Mouse (Mus musculus) liver, embryonic 11.5 days (tissue): ENCODE data around the gene Adgrv1. TPM values are rescaled to one million over a fixed set of nuclear protein-coding genes. Genes with fewer than 3 reads are reported as not detected.

ENCODE experiments used
- ATAC-seq: fragments of 200-750 bp; cut with Nextera tagmentation; replicated peaks from 2 replicates; pipeline ENCODE4 v1.8.0; 2017; ENCODE audit warnings: moderate number of reproducible peaks, mild to moderate bottlenecking, moderate TSS enrichment, moderate library complexity; ENCODE audit not compliant: low FRiP score
- DNase-seq: peaks from one replicate; pipeline ENCODE4 v3.0.0-alpha.2; 2017; ENCODE audit warnings: low spot score
- H3K27ac ChIP-seq: fragments of 300-500 bp; sonication (generic); 2 replicates; pipeline ENCODE4 v1.5.1; 2014; ENCODE audit warnings: mild to moderate bottlenecking, low read depth, low read length, control low read depth
- H3K27me3 ChIP-seq: fragments of 300-500 bp; sonication (generic); replicated peaks from 2 replicates; pipeline ENCODE4 v1.6.1; 2014; ENCODE audit warnings: low read length, mixed read lengths; ENCODE audit not compliant: control insufficient read depth, insufficient read depth
- H3K36me3 ChIP-seq: fragments of 300-500 bp; sonication (generic); 2 replicates; pipeline ENCODE4 v1.6.1; 2014; ENCODE audit warnings: mild to moderate bottlenecking, low read length, moderate library complexity, mixed read lengths; ENCODE audit not compliant: control insufficient read depth, insufficient read depth
- H3K4me1 ChIP-seq: fragments of 300-500 bp; sonication (generic); replicated peaks from 2 replicates; pipeline ENCODE4 v1.6.1; 2014; ENCODE audit warnings: low read length, mixed read lengths; ENCODE audit not compliant: control insufficient read depth, insufficient read depth
- H3K4me2 ChIP-seq: fragments of 300-500 bp; sonication (generic); 2 replicates; pipeline ENCODE4 v1.6.1; 2014; ENCODE audit warnings: mild to moderate bottlenecking, control low read depth, moderate library complexity
- H3K4me3 ChIP-seq: fragments of 300-500 bp; sonication (generic); 2 replicates; pipeline ENCODE4 v1.5.1; 2014; ENCODE audit warnings: low read depth, low read length, control low read depth
- H3K9ac ChIP-seq: fragments of 300-500 bp; sonication (generic); 2 replicates; pipeline ENCODE4 v1.6.1; 2014; ENCODE audit warnings: low read depth, low read length, control low read depth
- H3K9me3 ChIP-seq: fragments of 300-500 bp; sonication (generic); 2 replicates; pipeline ENCODE4 v1.6.1; 2016; ENCODE audit warnings: low read length, inconsistent platforms, mixed read lengths; ENCODE audit not compliant: control insufficient read depth
- WGBS: fragments of 180-500 bp; shearing (Covaris S2); extraction: QIAGEN DNeasy Blood & Tissue Kit; methylation state at CpG from one replicate; pipeline ENCODE4 v1.1.7; 2014; 5-methylcytosine and 5-hydroxymethylcytosine counted together
- polyA plus RNA-seq: library from polyadenylated mRNA; unstranded; fragments of >200 nt; fragmentation: Nextera tagmentation; extraction: Ambion mirVana; gene quantifications from 2 replicates; pipeline ENCODE4 v1.2.1, GENCODE M21; 2014

Gene Adgrv1
- polyA plus RNA-seq, 1 experiment from 2014 or later = 0.58 TPM

DNA sequence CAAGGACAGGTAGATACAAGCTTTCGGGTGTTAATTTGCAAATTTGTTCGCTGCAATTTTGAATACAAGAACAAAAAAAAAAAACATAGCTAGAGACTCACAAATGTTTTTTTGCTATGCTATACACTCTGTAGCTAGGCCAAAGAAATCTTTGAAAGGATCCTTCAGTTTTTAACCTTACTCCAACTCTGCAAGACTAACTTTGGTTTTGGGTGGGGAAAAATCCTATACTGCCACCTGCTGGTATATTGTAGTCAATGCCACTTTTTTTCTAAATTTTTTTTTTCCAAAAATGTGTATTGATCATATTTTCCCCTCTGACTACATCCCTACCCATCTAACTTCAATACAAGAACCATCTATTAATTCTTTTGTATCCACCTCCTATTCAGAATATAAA lies 263.4 kb downstream of the Adgrv1 start:
- 78% methylated on average over 2 of the region's 2 CpGs for WGBS
- no peaks in the 10 kb centered on the region for H3K36me3 ChIP-seq
- no peaks in the 10 kb centered on the region for H3K4me1 ChIP-seq
- H3K9ac ChIP-seq = no peak overlapping the region
- ATAC-seq (no peak; the same call in 1 of the 2 replicates), DNase-seq (no peak)
- H3K4me3 ChIP-seq = no peak overlapping the region
- no peak overlapping the region for H3K27ac ChIP-seq
- no peaks in the 10 kb centered on the region for H3K27me3 ChIP-seq
- no peak overlapping the region for H3K4me2 ChIP-seq
- H3K9me3 ChIP-seq = no peaks in the 10 kb centered on the region

DNA sequence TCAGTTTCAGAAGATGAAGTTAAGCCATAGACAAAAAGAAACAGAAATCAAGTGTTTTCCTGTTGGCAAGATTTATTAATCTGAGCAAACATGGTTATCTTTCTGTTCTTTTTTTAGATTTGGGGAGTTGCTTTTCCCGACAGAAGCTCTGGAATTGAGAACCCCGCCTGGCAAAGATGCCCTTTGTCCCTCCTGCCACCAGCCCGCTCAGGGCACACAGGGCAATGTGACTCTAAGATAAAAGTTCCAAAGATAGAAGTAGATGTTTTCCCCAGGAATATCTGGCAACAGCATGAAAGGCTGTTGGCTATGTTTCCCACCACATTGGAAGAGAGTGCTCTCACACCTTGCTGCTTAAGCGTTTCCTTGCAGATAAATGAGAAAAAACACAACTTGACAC lies 264.0 kb downstream of the Adgrv1 start:
- Histone ChIP-seq H3K27ac (no peak overlapping the region), H3K4me2 (no peak overlapping the region), H3K4me1 (no peaks in the 10 kb centered on the region), H3K27me3 (no peaks in the 10 kb centered on the region), H3K4me3 (no peak overlapping the region), H3K9ac (no peak overlapping the region), H3K36me3 (no peaks in the 10 kb centered on the region), H3K9me3 (no peaks in the 10 kb centered on the region)
- DNase-seq = no peak
- ATAC-seq = no peak
- 54% methylated on average over 4 of the region's 4 CpGs for WGBS

DNA sequence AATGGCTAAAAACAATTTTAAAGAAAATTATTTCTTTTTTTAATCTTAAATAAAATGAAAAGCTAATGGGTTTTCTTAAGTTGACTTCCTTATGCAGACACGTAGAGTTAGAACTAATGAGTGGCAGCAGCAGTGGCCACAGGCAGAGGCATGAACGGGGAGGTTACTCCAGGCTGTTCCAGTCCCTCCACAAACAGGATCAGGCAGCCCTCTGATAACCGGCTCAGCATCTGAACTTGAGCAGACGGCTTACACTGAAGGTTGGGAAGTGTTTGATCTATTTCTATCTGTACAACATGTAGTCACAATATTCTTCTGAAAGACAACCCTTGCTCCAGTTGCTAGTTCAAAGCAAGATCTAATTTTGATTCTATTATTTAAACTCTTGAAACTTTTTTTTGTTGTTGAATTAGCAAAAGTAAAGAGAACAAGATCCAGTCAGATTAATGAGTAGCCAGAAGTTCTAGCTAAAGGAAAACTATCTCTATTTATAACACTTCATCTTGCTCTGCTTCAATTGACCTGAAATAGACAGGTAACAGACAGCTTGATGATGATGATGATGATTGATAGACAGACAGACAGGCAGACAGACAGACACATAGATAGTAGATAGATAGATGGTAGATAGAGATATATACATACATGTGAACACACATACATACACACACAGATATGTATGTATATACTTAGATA lies 265.1 kb downstream of the Adgrv1 start:
- Histone ChIP-seq H3K9ac (no peak overlapping the region), H3K4me1 (no peaks in the 10 kb centered on the region), H3K9me3 (no peaks in the 10 kb centered on the region), H3K27me3 (no peaks in the 10 kb centered on the region), H3K27ac (no peak overlapping the region), H3K4me2 (no peak overlapping the region), H3K36me3 (no peaks in the 10 kb centered on the region), H3K4me3 (no peak overlapping the region)
- ATAC-seq = no peak
- 45% methylated on average over 4 of the region's 4 CpGs for WGBS
- no peak for DNase-seq

DNA sequence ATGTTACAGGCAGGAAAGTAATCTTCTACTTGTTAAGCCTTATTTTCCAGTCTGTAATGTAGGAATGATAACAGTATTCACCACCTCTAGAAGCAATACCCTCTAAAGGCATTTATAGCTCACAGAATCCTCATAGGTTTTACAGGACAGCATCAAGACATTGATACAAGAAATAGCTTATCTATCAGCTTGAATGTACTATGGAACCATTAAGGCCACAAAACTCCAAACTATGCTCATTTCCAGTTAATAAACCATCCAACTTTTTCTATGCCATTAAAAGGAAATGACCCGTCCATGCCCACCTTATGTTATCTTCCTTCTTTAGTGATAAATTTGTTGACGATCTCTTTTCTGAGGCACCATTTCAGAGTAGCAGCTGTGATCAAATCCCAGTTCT lies 272.6 kb downstream of the Adgrv1 start:
- Histone ChIP-seq H3K4me3 (no peak overlapping the region), H3K9me3 (no peaks in the 10 kb centered on the region), H3K27me3 (no peaks in the 10 kb centered on the region), H3K27ac (no peak overlapping the region), H3K4me1 (no peaks in the 10 kb centered on the region), H3K9ac (no peak overlapping the region), H3K36me3 (no peaks in the 10 kb centered on the region), H3K4me2 (no peak overlapping the region)
- 69% methylated on average over 2 of the region's 2 CpGs for WGBS
- DNase-seq (no peak), ATAC-seq (no peak)

DNA sequence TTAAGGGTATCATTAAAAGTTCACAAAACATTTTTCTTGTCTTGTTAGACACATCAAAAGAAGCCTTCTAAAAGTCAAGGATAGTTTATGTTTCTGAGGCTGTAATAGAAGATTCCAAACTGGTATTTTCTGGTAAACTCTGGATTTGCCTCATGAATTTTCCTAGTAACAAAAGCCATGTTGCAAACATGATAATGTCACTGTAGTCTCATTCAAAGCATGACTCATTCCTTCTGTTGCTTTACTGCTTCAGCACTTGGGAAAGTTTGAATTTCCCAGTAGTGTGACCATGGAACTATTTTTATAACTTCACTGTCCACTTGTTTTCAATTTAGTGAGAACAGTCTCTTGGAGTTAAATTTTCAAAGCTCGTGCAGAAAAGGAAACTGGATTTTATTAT lies 274.2 kb downstream of the Adgrv1 start:
- H3K4me1 ChIP-seq = no peaks in the 10 kb centered on the region
- H3K27me3 ChIP-seq = no peaks in the 10 kb centered on the region
- H3K4me3 ChIP-seq = no peak overlapping the region
- no peak overlapping the region for H3K4me2 ChIP-seq
- no peak for ATAC-seq
- no peak overlapping the region for H3K9ac ChIP-seq
- H3K36me3 ChIP-seq = no peaks in the 10 kb centered on the region
- H3K9me3 ChIP-seq = no peaks in the 10 kb centered on the region
- no peak for DNase-seq
- 69% methylated on average over 1 of the region's 1 CpGs for WGBS
- no peak overlapping the region for H3K27ac ChIP-seq

DNA sequence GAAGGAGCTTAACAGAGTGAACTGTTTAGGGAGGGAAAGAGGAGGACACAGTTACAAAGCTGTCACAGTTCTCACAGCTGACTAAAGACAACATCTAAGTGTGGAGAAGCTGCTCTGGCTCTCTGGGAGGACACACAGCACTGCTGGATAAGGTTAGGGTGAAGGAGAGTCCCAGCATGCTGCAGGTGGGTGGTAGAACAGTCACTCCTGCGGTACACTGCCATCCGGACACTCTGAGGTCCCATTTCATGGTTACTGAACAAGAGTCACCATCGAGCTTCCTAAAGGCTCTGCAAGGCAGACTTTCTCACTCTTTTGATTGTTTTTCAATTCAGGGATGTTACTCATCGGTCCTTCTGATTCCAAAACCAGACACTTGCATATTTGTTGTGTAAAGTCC lies 274.6 kb downstream of the Adgrv1 start:
- 81% methylated on average over 4 of the region's 4 CpGs for WGBS
- H3K9ac ChIP-seq = no peak overlapping the region
- no peaks in the 10 kb centered on the region for H3K27me3 ChIP-seq
- H3K4me1 ChIP-seq = no peaks in the 10 kb centered on the region
- no peak for ATAC-seq
- H3K9me3 ChIP-seq = no peaks in the 10 kb centered on the region
- no peak for DNase-seq
- H3K4me3 ChIP-seq = no peak overlapping the region
- no peak overlapping the region for H3K27ac ChIP-seq
- H3K36me3 ChIP-seq = no peaks in the 10 kb centered on the region
- no peak overlapping the region for H3K4me2 ChIP-seq

DNA sequence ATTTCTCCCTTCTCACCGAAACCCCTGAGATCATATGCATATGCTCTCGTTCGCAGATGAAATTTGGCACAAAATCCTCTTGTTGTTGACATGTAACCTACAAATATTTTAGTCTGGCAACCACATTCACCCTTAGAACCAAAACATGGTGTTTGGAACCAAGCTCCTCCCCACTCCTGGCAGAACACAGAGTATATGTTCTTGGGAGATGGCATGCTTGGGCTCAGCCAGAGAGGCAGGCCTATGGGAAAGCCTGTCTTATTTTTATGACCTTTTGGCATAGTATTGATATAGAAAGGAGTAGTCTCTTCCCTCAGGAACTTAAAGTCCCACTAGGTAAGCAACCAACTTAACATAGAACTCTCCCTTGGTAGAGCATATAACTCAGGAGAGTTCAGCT lies 275.7 kb downstream of the Adgrv1 start:
- H3K27ac ChIP-seq = no peak overlapping the region
- ATAC-seq (no peak), DNase-seq (no peak)
- 92% methylated on average over 3 of the region's 3 CpGs for WGBS
- no peaks in the 10 kb centered on the region for H3K27me3 ChIP-seq
- no peak overlapping the region for H3K9ac ChIP-seq
- H3K4me1 ChIP-seq = no peaks in the 10 kb centered on the region
- H3K4me2 ChIP-seq = no peak overlapping the region
- no peaks in the 10 kb centered on the region for H3K9me3 ChIP-seq
- H3K36me3 ChIP-seq = no peaks in the 10 kb centered on the region
- no peak overlapping the region for H3K4me3 ChIP-seq

DNA sequence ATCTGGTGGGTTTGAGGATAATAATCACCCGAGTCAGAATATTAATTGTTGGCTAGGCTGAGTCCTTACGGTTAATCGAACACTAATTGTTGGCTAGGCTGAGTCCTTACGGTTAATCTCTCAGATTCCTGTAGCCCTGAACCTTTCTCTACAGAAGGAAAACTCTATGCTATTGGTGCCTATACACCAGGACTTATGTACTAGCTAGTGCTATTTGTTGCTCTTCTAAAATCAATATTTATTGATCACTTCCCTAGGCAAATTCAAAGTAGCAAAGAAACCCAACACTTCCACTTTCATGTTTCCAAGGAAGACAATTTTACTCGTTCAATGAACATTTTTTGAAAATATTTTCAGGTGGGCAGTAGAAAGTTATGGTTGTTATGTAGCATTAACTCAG lies 278.4 kb downstream of the Adgrv1 start:
- H3K36me3 ChIP-seq = no peaks in the 10 kb centered on the region
- H3K27ac ChIP-seq = no peak overlapping the region
- no peaks in the 10 kb centered on the region for H3K9me3 ChIP-seq
- H3K9ac ChIP-seq = no peak overlapping the region
- H3K4me1 ChIP-seq = no peaks in the 10 kb centered on the region
- no peak overlapping the region for H3K4me2 ChIP-seq
- 75% methylated on average over 5 of the region's 5 CpGs for whole genome bisulfite sequencing
- H3K4me3 ChIP-seq = no peak overlapping the region
- no peaks in the 10 kb centered on the region for H3K27me3 ChIP-seq
- ATAC-seq (no peak), DNase-seq (no peak)

DNA sequence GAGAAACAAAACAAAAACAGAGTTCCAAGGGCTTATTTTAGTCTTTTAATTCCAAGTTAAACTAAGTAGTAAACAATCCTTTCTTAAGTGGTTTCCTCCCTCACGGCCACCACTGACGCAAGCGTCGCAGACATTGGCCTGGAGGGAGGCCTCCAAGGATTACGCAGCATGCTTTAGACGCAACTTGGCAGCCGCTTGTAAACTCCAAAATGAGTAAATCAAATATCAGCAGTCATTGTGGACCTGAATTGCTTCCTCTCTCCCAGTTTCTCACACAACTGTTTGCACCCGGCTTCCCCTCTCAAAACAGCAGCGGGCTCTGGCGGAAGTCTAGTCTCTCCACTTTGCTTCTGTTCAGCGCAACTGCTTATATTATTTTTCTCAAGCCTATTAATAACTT lies 280.7 kb downstream of the Adgrv1 start:
- Histone ChIP-seq H3K27ac (no peak overlapping the region), H3K4me2 (no peak overlapping the region; the same call in 1 of the 2 replicates), H3K36me3 (no peaks in the 10 kb centered on the region), H3K27me3 (no peaks in the 10 kb centered on the region), H3K4me1 (no peaks in the 10 kb centered on the region), H3K9me3 (no peaks in the 10 kb centered on the region), H3K9ac (no peak overlapping the region), H3K4me3 (no peak overlapping the region)
- WGBS = 74% methylated on average over 11 of the region's 11 CpGs
- DNase-seq = no peak
- no peak for ATAC-seq
